Mouse (Mus musculus): ENCODE results near the gene Clstn2.

Gene Clstn2

GRCm38 (mm10) chr9:98032573-98033272 is at the start of gene Clstn2:
Gene Clstn2, minus strand, starts transcription at chr9:98033181.
- no peak for DNase-seq (ENCODE audit: low read depth)

- DNase-seq (ENCODE audit: low read depth): no peak
These were observed 34.8 kb upstream of the Clstn2 start for GRCm38 (mm10) chr9:98067767-98068166.

GRCm38 (mm10) chr9:98061646-98062045 is 28.7 kb upstream of the Clstn2 start:
- DNase-seq (ENCODE audit: low read depth): no peak

GRCm38 (mm10) chr9:98057291-98057690 is 24.3 kb upstream of the Clstn2 start:
- DNase-seq (ENCODE audit: low read depth): no peak

- DNase-seq (ENCODE audit: low read depth): no peak
These were observed 18.4 kb upstream of the Clstn2 start for GRCm38 (mm10) chr9:98051343-98051742.

GRCm38 (mm10) chr9:98033273-98033855 is 383 bp upstream of the Clstn2 start:
- no peak for DNase-seq (ENCODE audit: low read depth)

- DNase-seq (ENCODE audit: low read depth): no peak
These were observed 946 bp downstream of the Clstn2 start for GRCm38 (mm10) chr9:98031898-98032572.

- peak; percentile 4 for DNase-seq (ENCODE audit: low read depth)
These were observed 2.3 kb downstream of the Clstn2 start for GRCm38 (mm10) chr9:98030715-98031114.

GRCm38 (mm10) chr9:98025548-98025947 is 7.4 kb downstream of the Clstn2 start:
- no peak for DNase-seq (ENCODE audit: low read depth)

GRCm38 (mm10) chr9:98023069-98023468 is 9.9 kb downstream of the Clstn2 start:
- no peak for DNase-seq (ENCODE audit: low read depth)

- no peak for DNase-seq (ENCODE audit: low read depth)
These were observed 13.1 kb downstream of the Clstn2 start for GRCm38 (mm10) chr9:98019876-98020275.

- DNase-seq (ENCODE audit: low read depth): no peak
These were observed 14.3 kb downstream of the Clstn2 start for GRCm38 (mm10) chr9:98018687-98019086.

- DNase-seq (ENCODE audit: low read depth): no peak
These were observed 16.4 kb downstream of the Clstn2 start for GRCm38 (mm10) chr9:98016576-98016975.

- DNase-seq (ENCODE audit: low read depth): no peak
These were observed 36.6 kb downstream of the Clstn2 start for GRCm38 (mm10) chr9:97996349-97996748.

- no peak for DNase-seq (ENCODE audit: low read depth)
These were observed 37.3 kb downstream of the Clstn2 start for GRCm38 (mm10) chr9:97995723-97996122.

GRCm38 (mm10) chr9:97992131-97992530 is 40.9 kb downstream of the Clstn2 start:
- DNase-seq (ENCODE audit: low read depth): no peak

GRCm38 (mm10) chr9:97977339-97977738 is 55.6 kb downstream of the Clstn2 start:
- DNase-seq (ENCODE audit: low read depth): no peak

- DNase-seq (ENCODE audit: low read depth): no peak
These were observed 58.1 kb downstream of the Clstn2 start for GRCm38 (mm10) chr9:97974801-97975347.

GRCm38 (mm10) chr9:97966691-97967090 is 66.3 kb downstream of the Clstn2 start:
- no peak for DNase-seq (ENCODE audit: low read depth)

GRCm38 (mm10) chr9:97957508-97957907 is 75.5 kb downstream of the Clstn2 start:
- DNase-seq (ENCODE audit: low read depth): no peak

GRCm38 (mm10) chr9:97956407-97957106 is 76.4 kb downstream of the Clstn2 start:
- DNase-seq (ENCODE audit: low read depth): no peak

GRCm38 (mm10) chr9:97953746-97954359 is 79.1 kb downstream of the Clstn2 start:
- no peak for DNase-seq (ENCODE audit: low read depth)
